Mouse (Mus musculus): ENCODE data around the gene Car14. TPM values are rescaled to one million over a fixed set of nuclear protein-coding genes. Genes with fewer than 3 reads are reported as not detected.

The Car14 gene
- total and polyA plus RNA-seq, 3 experiments = 0.15 to 0.38 TPM; not detected in 1

DNA sequence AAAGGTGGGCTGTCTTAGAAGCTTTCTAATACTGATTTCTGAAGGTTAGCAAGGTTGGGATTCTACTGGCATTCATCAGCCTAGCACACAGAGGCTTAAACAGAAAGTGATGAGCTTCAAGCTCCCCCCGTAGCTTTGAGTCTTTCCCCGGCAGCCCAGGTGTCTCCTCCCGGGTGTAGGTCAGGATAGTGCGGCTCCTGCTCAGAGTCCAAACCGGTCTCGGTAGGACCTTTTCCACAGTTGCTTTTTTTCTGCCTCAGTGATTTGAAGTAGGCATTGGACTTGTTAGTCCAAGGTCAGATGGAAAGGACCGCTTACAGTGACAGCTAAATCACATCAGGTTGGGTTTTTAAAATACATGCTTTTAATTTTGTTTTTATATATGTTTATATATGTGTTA lies 28.1 kb upstream of the Car14 start:
- H3K36me3 ChIP-seq (ENCODE audit: control insufficient read depth in 1 of 2, insufficient read depth in 2 of 2, low read length in 2 of 2) = peaks cover 23 to 41% of the 10 kb centered on the region in 2 experiments
- no peak for DNase-seq (ENCODE audit: low read depth, low spot score)
- no peak overlapping the region for H3K9ac ChIP-seq (ENCODE audit: control insufficient read depth, low read depth, low read length, poor library complexity, severe bottlenecking)
- H3K79me2 ChIP-seq (ENCODE audit: control insufficient read depth, insufficient read depth, low read length, poor library complexity) = peaks cover 49% of the 10 kb centered on the region
- H3K27ac ChIP-seq (ENCODE audit: control insufficient read depth, low read depth, low read length) = no peak overlapping the region
- no peak overlapping the region for H3K4me3 ChIP-seq (ENCODE audit: control insufficient read depth in 1 of 2, insufficient read depth in 1 of 2, low read depth in 2 of 2, low read length in 2 of 2)
- H3K9me3 ChIP-seq (replicated peaks; ENCODE audit: insufficient read depth, low read length) = no peaks in the 10 kb centered on the region
- H3K27me3 ChIP-seq (ENCODE audit: control insufficient read depth in 1 of 2, insufficient read depth in 2 of 2, low read length in 2 of 2) = no peaks in the 10 kb centered on the region
- no peak for TF ChIP-seq RCOR1 (IDR thresholded peaks at IDR 0.05; ENCODE audit: low read depth, low read length)
- no peak for TF ChIP-seq EP300 (IDR thresholded peaks at IDR 0.05; ENCODE audit: low read depth in 1 of 2, low read length in 2 of 2)
- no peak for TF ChIP-seq MAFK (IDR thresholded peaks at IDR 0.05; ENCODE audit: borderline replicate concordance, low read depth, low read length)
- no peak for TF ChIP-seq POLR2AphosphoS2 (IDR thresholded peaks at IDR 0.05; ENCODE audit: low read length)
- no peak for TF ChIP-seq MYB (IDR thresholded peaks at IDR 0.05; ENCODE audit: low read depth, low read length)
- no peak for TF ChIP-seq NELFE (IDR thresholded peaks at IDR 0.05; ENCODE audit: low read depth, low read length)
- TF ChIP-seq JUND (IDR thresholded peaks at IDR 0.05; ENCODE audit: low read depth, low read length) = no peak
- TF ChIP-seq SMC3 (IDR thresholded peaks at IDR 0.05; ENCODE audit: low read depth, low read length) = no peak
- TF ChIP-seq TAL1 (IDR thresholded peaks at IDR 0.05; ENCODE audit: low read length) = no peak
- no peak for TF ChIP-seq USF1 (IDR thresholded peaks at IDR 0.05; ENCODE audit: low read depth, low read length)
- H3K4me1 ChIP-seq (ENCODE audit: control insufficient read depth in 1 of 2, insufficient read depth in 2 of 2, low read length in 2 of 2) = peaks cover 12 to 33% of the 10 kb centered on the region in 2 experiments

DNA sequence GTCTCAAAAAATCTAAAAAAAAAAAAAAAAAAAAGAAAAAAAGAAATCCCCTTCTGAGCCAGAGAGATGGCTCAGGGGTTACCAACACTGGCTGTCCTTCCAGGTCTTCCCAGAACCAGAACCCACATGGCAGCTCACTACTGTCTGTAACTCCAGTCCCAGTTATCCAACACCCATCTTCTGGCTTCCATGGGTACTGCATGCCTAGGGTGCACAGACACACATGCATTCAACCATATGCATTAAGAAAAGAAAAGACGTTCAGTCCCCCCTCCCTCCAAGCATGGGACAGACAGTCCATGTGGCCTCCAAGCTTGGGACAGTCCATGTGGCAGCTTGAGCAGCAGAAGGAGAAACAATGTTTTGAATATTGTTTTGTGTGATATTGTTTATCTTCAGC lies 27.7 kb upstream of the Car14 start:
- Histone ChIP-seq H3K4me3 (ENCODE audit: control insufficient read depth in 1 of 2, insufficient read depth in 1 of 2, low read depth in 2 of 2, low read length in 2 of 2) (no peak overlapping the region), H3K9ac (ENCODE audit: control insufficient read depth, low read depth, low read length, poor library complexity, severe bottlenecking) (no peak overlapping the region), H3K9me3 (replicated peaks; ENCODE audit: insufficient read depth, low read length) (no peaks in the 10 kb centered on the region), H3K4me1 (ENCODE audit: control insufficient read depth in 1 of 2, insufficient read depth in 2 of 2, low read length in 2 of 2) (peaks cover 12 to 33% of the 10 kb centered on the region in 2 experiments), H3K27me3 (ENCODE audit: control insufficient read depth in 1 of 2, insufficient read depth in 2 of 2, low read length in 2 of 2) (no peaks in the 10 kb centered on the region), H3K36me3 (ENCODE audit: control insufficient read depth in 1 of 2, insufficient read depth in 2 of 2, low read length in 2 of 2) (peaks cover 21 to 41% of the 10 kb centered on the region in 2 experiments), H3K27ac (ENCODE audit: control insufficient read depth, low read depth, low read length) (no peak overlapping the region), H3K79me2 (ENCODE audit: control insufficient read depth, insufficient read depth, low read length, poor library complexity) (peaks cover 49% of the 10 kb centered on the region)
- TF ChIP-seq CHD1 (IDR thresholded peaks at IDR 0.05; ENCODE audit: low read depth, low read length) (0 out of 2 replicates have a peak, but pooled peaks have one; percentile 26), CTCF (IDR thresholded peaks at IDR 0.05 in 2 of 3, conservative IDR thresholded peaks at IDR 0.05 in 1 of 3; ENCODE audit: control insufficient read depth in 1 of 3, insufficient read depth in 1 of 3, low read depth in 2 of 3, low read length in 3 of 3, poor library complexity in 1 of 3, severe bottlenecking in 1 of 3) (peak in 2 of 3 experiments; percentile 30 to 34; a peak in 3 of 6 replicates), EP300 (IDR thresholded peaks at IDR 0.05; ENCODE audit: low read depth in 1 of 2, low read length in 2 of 2) (no peak), NRF1 (IDR thresholded peaks at IDR 0.05; ENCODE audit: insufficient read depth, low read depth, low read length, poor library complexity, severe bottlenecking) (no peak), USF1 (IDR thresholded peaks at IDR 0.05; ENCODE audit: low read depth, low read length) (no peak), ETS1 (IDR thresholded peaks at IDR 0.05; ENCODE audit: low read depth, low read length) (no peak)
- DNase-seq (ENCODE audit: low read depth, low spot score) = peak; percentile 58

DNA sequence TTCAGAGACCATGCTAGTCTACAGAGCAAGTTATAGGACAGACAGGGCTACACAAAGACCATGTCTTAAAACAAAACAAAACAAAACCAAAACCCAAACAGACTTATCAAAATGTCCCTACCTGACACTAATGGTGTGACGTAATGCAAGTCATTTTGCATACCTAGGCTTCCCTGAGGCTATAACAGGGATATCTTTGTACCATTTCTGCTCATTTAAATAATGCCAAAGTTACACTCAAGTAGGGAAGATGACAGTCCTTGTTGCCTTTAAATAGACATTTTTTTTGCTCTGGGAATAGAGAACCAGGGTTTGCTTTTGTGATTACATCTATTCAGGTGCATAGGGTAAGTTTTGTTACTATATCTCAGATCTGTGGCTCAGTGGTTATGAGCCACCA lies 27.0 kb upstream of the Car14 start:
- Histone ChIP-seq H3K4me1 (ENCODE audit: control insufficient read depth in 1 of 2, insufficient read depth in 2 of 2, low read length in 2 of 2) (peaks cover 12 to 33% of the 10 kb centered on the region in 2 experiments), H3K9me3 (replicated peaks; ENCODE audit: insufficient read depth, low read length) (no peaks in the 10 kb centered on the region), H3K36me3 (ENCODE audit: control insufficient read depth in 1 of 2, insufficient read depth in 2 of 2, low read length in 2 of 2) (peaks cover 15 to 41% of the 10 kb centered on the region in 2 experiments), H3K9ac (ENCODE audit: control insufficient read depth, low read depth, low read length, poor library complexity, severe bottlenecking) (no peak overlapping the region; the same call in 1 of the 2 replicates), H3K79me2 (ENCODE audit: control insufficient read depth, insufficient read depth, low read length, poor library complexity) (peaks cover 49% of the 10 kb centered on the region), H3K4me3 (ENCODE audit: control insufficient read depth in 1 of 2, insufficient read depth in 1 of 2, low read depth in 2 of 2, low read length in 2 of 2) (no peak overlapping the region), H3K27ac (ENCODE audit: control insufficient read depth, low read depth, low read length) (no peak overlapping the region), H3K27me3 (ENCODE audit: control insufficient read depth in 1 of 2, insufficient read depth in 2 of 2, low read length in 2 of 2) (no peaks in the 10 kb centered on the region)
- TF ChIP-seq ZMIZ1 (IDR thresholded peaks at IDR 0.05; ENCODE audit: low read depth, low read length) = no peak
- no peak for TF ChIP-seq GABPA (IDR thresholded peaks at IDR 0.05; ENCODE audit: low read depth, low read length)
- no peak for TF ChIP-seq RCOR1 (IDR thresholded peaks at IDR 0.05; ENCODE audit: low read depth, low read length)
- TF ChIP-seq UBTF (IDR thresholded peaks at IDR 0.05; ENCODE audit: borderline replicate concordance, insufficient read depth, low read depth, low read length) = no peak
- TF ChIP-seq NRF1 (IDR thresholded peaks at IDR 0.05; ENCODE audit: insufficient read depth, low read depth, low read length, poor library complexity, severe bottlenecking) = no peak
- TF ChIP-seq ELF1 (IDR thresholded peaks at IDR 0.05; ENCODE audit: low read depth, low read length) = no peak
- no peak for TF ChIP-seq TBP (IDR thresholded peaks at IDR 0.05; ENCODE audit: low read depth, low read length)
- TF ChIP-seq MEF2A (IDR thresholded peaks at IDR 0.05; ENCODE audit: extremely low read depth, insufficient replicate concordance, low read depth, low read length, poor library complexity, severe bottlenecking) = no peak
- no peak for TF ChIP-seq POLR2AphosphoS2 (IDR thresholded peaks at IDR 0.05; ENCODE audit: low read length)
- no peak for TF ChIP-seq MAX (IDR thresholded peaks at IDR 0.05; ENCODE audit: low read length)
- no peak for DNase-seq (ENCODE audit: low read depth, low spot score)

All from MEL (cell line).